Mouse (Mus musculus): ENCODE results near the gene Tnni1. TPM values are rescaled to one million over a fixed set of nuclear protein-coding genes. Genes with fewer than 3 reads are reported as not detected.
A peak's percentile ranks its signal among the peaks of the same experiment; 100 is the strongest.

The Tnni1 gene
- polyA plus RNA-seq, 1 experiment from 2014 or later: 0.56 TPM

DNA sequence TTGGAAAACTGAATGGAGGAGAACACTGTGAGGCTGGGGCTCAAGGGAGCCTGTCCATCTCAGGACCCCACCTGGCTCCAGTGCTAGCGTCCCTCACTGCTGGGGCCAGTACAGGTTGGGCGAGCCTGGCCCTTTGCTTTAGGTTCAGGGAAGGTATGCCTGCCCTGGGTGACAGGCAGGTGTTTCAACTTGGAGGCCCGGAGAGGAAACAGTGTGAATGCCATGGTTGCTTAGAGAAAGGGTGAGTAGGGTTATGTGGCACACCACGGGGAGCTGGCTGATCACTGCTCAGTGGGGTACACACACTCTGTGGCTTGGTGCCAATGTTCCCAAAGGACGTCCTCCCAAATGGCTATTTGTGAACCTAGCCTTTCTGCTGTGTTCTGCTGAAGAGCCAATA is 35.3 kb downstream of the Tnni1 start:
- no peak overlapping the region for H3K4me2 ChIP-seq

DNA sequence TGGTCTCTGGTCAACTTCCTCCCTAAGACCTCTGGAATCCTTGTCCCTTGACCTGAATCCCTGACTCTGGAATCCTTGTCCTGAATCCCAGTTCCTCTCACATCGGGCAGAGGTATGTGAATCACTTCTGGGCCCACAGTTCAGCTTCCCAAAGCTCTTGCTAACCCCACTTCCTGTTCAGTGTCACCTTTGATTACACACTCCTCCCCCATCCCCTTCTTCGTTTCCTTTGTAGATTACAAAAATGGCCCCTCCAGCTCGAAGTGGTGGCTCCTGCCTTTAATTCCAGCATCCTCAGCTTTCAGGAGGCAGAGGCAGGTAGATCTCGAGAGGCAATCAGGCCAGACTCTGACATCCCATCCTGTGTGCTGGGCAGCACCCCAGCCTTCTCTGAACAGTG is 38.4 kb downstream of the Tnni1 start:
- ATAC-seq (replicated peaks): no peak
- Histone ChIP-seq H3K9me3 (no peaks in the 10 kb centered on the region), H3K27ac (no peak overlapping the region), H3K36me3 (replicated peaks) (no peaks in the 10 kb centered on the region), H3K9ac (no peak overlapping the region), H3K4me1 (peaks cover 12% of the 10 kb centered on the region), H3K4me2 (no peak overlapping the region), H3K27me3 (replicated peaks) (peaks cover 50% of the 10 kb centered on the region), H3K4me3 (no peak overlapping the region)
- WGBS: 73% methylated on average over 4 of the region's 4 CpGs

More for the DNA sequence above, 35.3 kb downstream of the Tnni1 start:
- Histone ChIP-seq H3K27ac (no peak overlapping the region), H3K4me3 (no peak overlapping the region), H3K9ac (no peak overlapping the region), H3K4me1 (peaks cover 12% of the 10 kb centered on the region), H3K9me3 (no peaks in the 10 kb centered on the region), H3K36me3 (replicated peaks) (no peaks in the 10 kb centered on the region), H3K27me3 (replicated peaks) (peaks cover 37% of the 10 kb centered on the region)
- 86% methylated on average over 5 of the region's 5 CpGs for WGBS
- ATAC-seq (replicated peaks): no peak

DNA sequence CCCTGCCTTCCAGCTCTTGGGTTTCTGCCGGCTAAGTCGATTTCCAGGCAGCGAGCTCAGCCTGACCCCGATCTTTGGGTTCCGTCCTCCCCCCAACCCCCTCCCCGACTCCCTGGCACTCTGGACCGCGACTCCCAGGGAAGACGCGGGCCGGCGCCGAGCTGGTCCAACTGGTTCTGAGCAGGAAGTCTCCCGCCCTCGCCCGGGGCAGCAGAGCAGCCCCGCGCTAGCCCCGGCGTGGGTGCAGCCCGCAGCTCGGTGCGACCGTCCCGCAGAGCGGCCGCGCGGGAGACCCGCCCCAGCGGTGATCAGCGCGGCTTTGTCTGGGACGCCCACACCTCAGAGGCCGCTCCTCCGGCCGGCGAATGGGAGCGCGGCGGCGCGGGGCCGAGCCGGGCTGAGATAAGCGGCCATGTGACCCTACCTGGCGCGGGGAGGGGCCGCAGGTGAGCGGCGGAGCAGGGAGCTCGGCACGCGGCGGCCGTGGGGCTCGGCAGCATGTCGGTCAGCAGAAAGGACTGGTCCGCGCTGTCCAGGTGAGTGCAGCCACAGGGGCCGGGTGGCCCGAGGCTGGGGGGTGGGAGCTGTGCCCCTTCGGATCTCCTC is 39.4 kb downstream of the Tnni1 start, which contains the start of gene Lad1:
Gene Lad1, plus strand, starts transcription at position 118 of the 606 bp plus-strand sequence.
- Histone ChIP-seq H3K4me3 (peak within 1 kb of the TSS; percentile 70), H3K9me3 (no peaks in the 10 kb centered on the region), H3K4me1 (peaks cover 12% of the 10 kb centered on the region), H3K4me2 (peak within 1 kb of the TSS; percentile 99), H3K27ac (no peak within 1 kb of the TSS), H3K27me3 (replicated peaks) (peaks cover 50% of the 10 kb centered on the region), H3K36me3 (replicated peaks) (no peaks in the 10 kb centered on the region), H3K9ac (peak within 1 kb of the TSS; percentile 67)
- WGBS: under 1% methylated on average over 63 of the region's 63 CpGs
- ATAC-seq (replicated peaks): peak; percentile 70

DNA sequence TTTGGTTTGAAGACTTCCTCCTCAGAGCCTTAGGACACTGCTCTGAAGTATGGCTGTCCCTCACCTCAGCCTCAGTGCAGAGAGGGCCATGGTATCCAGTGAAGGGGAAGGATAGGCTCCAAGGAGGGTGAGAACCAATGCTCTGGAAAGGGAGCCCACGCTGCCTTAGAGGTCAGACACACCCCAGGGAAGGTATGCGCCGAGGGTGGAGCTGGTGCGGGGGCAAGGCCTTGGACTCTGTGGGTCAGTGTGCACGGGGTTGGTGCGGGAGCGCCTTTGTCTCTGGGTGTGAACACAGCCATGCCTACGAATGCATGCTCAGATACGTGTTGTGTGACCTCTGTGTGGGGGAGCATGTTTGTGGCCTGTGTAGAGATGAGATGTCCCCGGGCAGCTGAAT is 40.8 kb downstream of the Tnni1 start:
- 84% methylated on average over 10 of the region's 10 CpGs for WGBS
- ATAC-seq (replicated peaks): no peak; the same call in 1 of the 2 replicates

DNA sequence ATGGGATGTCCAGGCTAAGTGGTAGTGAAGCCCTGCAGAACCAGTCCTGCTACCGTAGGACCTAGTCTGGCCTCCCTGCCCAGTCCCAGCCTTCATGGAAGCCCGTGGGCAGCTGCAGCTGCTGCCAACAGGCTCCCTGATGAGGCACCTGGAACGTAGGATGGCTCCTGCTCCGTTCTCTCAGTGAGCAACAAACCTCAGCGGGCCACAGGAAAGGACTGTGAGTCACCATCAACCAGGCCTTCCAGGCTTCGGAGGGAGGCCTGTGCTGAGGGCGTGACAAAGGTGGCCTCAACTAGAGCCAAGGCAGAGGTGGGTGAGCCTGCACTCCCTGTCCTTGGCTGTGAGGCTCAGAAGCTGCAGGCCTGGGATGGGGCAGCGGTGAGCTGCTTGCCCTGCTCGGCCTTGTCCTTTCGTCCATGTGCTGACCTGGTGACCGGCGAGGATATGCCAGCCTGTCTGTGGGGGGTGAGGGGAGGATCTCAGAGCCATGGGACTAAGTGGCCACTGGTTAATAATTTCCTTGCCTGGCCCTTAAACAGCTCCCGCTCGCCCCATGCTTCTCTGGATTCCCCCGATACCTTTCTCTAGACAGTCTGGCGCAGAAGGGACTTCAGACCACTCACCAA is 41.6 kb downstream of the Tnni1 start:
- H3K36me3 ChIP-seq (replicated peaks): no peaks in the 10 kb centered on the region
- no peak overlapping the region for H3K4me3 ChIP-seq
- H3K27me3 ChIP-seq (replicated peaks): peaks cover 48% of the 10 kb centered on the region
- no peak for ATAC-seq (replicated peaks)
- WGBS: 89% methylated on average over 16 of the region's 16 CpGs
- no peaks in the 10 kb centered on the region for H3K9me3 ChIP-seq
- peaks cover 12% of the 10 kb centered on the region for H3K4me1 ChIP-seq
- no peak overlapping the region for H3K27ac ChIP-seq
- H3K9ac ChIP-seq: no peak overlapping the region
- H3K4me2 ChIP-seq: no peak overlapping the region

More for the DNA sequence above, 40.8 kb downstream of the Tnni1 start:
- Histone ChIP-seq H3K9ac (no peak overlapping the region), H3K27ac (no peak overlapping the region), H3K4me1 (peaks cover 12% of the 10 kb centered on the region), H3K27me3 (replicated peaks) (peaks cover 50% of the 10 kb centered on the region), H3K36me3 (replicated peaks) (no peaks in the 10 kb centered on the region), H3K4me3 (no peak overlapping the region), H3K9me3 (no peaks in the 10 kb centered on the region), H3K4me2 (no peak overlapping the region)

DNA sequence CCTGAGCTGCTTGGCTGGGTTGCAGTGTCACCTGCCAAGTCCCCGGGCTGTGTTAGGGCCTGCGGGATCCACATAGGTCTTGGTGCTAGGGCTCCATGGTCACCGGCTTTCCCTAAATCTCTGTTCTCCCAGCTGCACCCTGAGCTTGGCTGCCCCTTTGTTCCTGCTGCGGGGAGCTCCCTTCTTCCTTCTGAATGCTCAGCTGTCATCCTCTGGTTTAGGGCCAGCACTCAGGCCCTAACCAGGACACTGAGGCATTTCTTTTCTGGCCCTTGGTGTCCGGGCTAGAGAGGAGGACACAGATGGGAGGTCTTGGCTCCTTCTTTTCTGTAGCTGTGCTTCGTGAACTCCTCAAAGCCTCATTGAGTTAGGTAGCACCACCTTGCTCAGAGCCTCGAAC is 42.5 kb downstream of the Tnni1 start:
- H3K27me3 ChIP-seq (replicated peaks): peaks cover 41% of the 10 kb centered on the region
- 79% methylated on average over 7 of the region's 7 CpGs for WGBS
- H3K4me1 ChIP-seq: peaks cover 12% of the 10 kb centered on the region
- no peak for ATAC-seq (replicated peaks)
- H3K4me2 ChIP-seq: no peak overlapping the region
- no peak overlapping the region for H3K9ac ChIP-seq
- H3K27ac ChIP-seq: no peak overlapping the region
- no peak overlapping the region for H3K4me3 ChIP-seq
- no peaks in the 10 kb centered on the region for H3K36me3 ChIP-seq (replicated peaks)
- H3K9me3 ChIP-seq: no peaks in the 10 kb centered on the region

DNA sequence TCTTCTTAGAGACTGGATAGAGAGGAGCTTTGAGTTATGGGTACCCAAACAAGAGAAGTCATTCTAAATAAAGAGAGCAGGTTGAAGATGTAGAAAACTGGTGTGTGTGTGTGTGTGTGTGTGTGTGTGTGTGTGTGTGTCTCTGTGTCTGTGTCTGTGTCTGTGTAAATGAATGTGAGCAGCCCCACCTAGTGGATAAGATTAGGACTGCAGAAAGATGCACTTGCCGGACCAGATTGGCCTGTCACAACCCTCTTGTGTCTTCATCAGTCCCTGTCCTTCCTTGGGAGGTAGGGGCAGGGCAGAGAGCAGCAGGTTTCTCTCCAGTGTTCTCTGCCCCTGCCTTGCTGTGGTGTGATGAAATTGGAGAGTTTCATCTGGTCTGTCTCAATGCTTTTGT is 49.7 kb downstream of the Tnni1 start:
- WGBS: 28% methylated on average over 1 of the region's 1 CpGs
- Histone ChIP-seq H3K9ac (no peak overlapping the region), H3K4me3 (no peak overlapping the region), H3K36me3 (replicated peaks) (no peaks in the 10 kb centered on the region), H3K27ac (no peak overlapping the region), H3K27me3 (replicated peaks) (no peaks in the 10 kb centered on the region; the same call in 1 of the 2 replicates), H3K4me1 (no peaks in the 10 kb centered on the region), H3K9me3 (no peaks in the 10 kb centered on the region), H3K4me2 (no peak overlapping the region)
- ATAC-seq (replicated peaks): no peak

DNA sequence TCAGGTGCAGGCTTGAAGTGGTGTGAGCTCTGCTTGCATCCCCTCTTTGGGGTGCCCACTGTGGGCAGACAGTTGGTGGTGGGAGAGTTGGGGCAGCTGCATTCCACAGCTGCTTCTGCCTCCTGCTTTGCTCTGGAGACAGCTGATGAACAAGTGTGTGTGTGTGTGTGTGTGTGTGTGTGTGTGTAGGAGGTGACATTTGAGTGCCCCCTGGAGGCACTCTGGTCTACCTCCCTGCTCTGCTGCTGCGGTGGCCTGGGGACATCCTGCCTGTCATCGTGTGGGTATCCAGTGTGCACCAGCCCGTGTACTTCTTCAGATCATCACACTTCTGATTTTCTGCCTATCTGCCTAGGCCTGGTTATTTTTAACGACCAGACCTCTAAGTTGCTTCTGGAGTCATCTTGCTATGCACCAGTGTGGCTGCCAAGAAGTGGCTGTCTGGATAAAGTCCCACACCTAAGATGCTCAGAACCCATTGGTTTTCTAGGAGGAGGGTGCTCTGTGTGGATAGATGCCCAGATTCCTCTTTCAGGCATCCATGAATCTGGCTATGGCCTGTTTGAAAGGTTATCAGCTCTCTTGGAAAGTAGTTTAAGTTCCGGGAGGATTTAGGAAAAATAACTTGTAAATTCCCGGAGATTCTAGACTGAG is 55.1 kb downstream of the Tnni1 start:
- no peak overlapping the region for H3K9ac ChIP-seq
- ATAC-seq (replicated peaks): no peak
- no peaks in the 10 kb centered on the region for H3K9me3 ChIP-seq
- H3K4me3 ChIP-seq: no peak overlapping the region
- no peak overlapping the region for H3K4me2 ChIP-seq
- H3K27me3 ChIP-seq (replicated peaks): no peaks in the 10 kb centered on the region
- 74% methylated on average over 6 of the region's 6 CpGs for WGBS
- no peaks in the 10 kb centered on the region for H3K36me3 ChIP-seq (replicated peaks)
- no peak overlapping the region for H3K27ac ChIP-seq
- no peaks in the 10 kb centered on the region for H3K4me1 ChIP-seq

DNA sequence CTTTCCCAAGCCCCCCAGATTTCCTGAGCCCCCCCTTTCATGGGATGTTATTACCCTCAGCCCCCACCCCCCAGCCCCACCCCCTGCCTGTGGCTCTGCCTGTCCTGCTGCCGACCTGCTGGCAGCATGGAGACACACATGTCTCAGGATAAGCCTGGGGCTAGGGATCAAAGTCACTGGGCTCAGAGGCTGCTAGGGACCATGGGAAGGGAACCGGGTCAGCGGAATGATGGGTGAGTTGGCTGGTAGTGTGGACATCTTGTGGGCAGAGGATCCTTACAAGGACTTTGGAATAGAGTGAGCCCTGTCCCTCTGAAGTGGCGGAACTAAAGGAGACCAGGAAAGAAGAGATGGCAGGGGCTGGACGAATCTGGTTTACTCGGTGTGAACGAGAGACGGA is 55.7 kb downstream of the Tnni1 start:
- ATAC-seq (replicated peaks): no peak
- WGBS: 84% methylated on average over 8 of the region's 8 CpGs
- H3K4me3 ChIP-seq: no peak overlapping the region

DNA sequence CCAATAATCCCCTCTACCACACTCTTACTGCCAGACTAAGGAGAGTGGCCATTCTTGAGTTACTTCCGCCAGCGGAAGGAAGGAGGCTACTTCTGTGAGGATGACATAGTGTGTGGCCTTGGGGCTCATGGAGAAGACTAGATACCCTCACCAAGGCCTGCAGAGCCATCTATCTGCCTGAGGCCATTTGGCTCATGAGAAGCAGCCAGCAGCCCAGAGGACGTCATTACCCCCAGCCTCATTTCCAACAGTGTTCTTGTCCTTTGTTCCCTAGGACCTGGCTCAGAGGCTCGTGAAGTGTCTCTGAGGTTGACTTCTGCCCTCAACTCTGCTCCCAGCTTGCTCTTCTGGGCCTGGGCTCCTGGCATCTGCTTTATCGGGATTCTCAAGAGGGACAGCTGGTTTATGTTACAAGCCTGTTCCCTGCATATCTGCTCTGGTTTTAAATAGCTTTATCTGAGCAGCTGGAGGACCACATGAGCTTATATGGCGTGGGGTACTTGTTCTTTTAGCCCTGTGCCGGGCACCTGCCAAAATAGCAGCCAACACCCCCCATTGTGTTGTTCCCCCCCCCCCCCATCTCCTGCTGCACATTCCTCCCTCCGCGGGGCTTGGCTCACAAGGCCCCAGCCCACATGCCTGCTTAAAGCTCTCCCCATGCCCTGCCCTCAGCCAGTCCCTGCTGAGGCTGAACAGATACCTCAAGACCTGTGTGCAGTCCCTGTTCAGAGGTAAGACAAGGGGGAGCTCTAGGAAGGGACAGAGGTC is 56.7 kb downstream of the Tnni1 start, which contains the start of gene Tnnt2:
Gene Tnnt2, plus strand, starts transcription at position 639 of the 768 bp plus-strand sequence.
- Histone ChIP-seq H3K36me3 (replicated peaks) (no peaks in the 10 kb centered on the region), H3K27ac (no peak within 1 kb of the TSS), H3K27me3 (replicated peaks) (no peaks in the 10 kb centered on the region), H3K4me2 (no peak within 1 kb of the TSS), H3K9me3 (no peaks in the 10 kb centered on the region), H3K4me1 (no peaks in the 10 kb centered on the region), H3K4me3 (no peak within 1 kb of the TSS), H3K9ac (no peak within 1 kb of the TSS)
- 51% methylated on average over 9 of the region's 9 CpGs for WGBS
- ATAC-seq (replicated peaks): no peak

More for the DNA sequence above, 55.7 kb downstream of the Tnni1 start:
- Histone ChIP-seq H3K27ac (no peak overlapping the region), H3K36me3 (replicated peaks) (no peaks in the 10 kb centered on the region), H3K4me1 (no peaks in the 10 kb centered on the region), H3K4me2 (no peak overlapping the region), H3K9ac (no peak overlapping the region), H3K27me3 (replicated peaks) (no peaks in the 10 kb centered on the region), H3K9me3 (no peaks in the 10 kb centered on the region)

DNA sequence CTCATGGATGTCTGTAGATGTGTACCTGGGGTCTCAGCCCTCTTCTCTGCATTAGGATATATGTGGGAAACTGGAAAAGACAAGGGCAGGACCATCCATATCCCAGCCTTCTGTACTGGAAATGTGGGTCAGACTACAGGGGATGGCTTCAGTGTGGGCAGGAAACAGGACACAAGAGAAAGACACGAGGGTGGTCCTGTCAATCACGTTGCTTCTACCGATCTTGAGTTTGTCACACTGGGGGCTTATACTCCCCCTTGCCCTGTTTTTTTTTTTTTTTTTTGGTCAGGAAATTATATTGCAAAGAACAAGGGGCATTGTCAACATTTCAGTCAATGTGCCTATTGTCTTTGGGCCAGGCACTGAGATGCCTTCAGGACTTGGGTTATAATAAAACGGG is 59.4 kb downstream of the Tnni1 start:
- no peak for ATAC-seq (replicated peaks)
- Histone ChIP-seq H3K4me1 (no peaks in the 10 kb centered on the region), H3K27me3 (replicated peaks) (no peaks in the 10 kb centered on the region), H3K9me3 (no peaks in the 10 kb centered on the region), H3K4me2 (no peak overlapping the region), H3K27ac (no peak overlapping the region), H3K36me3 (replicated peaks) (no peaks in the 10 kb centered on the region), H3K9ac (no peak overlapping the region), H3K4me3 (no peak overlapping the region)
- 57% methylated on average over 4 of the region's 4 CpGs for WGBS

DNA sequence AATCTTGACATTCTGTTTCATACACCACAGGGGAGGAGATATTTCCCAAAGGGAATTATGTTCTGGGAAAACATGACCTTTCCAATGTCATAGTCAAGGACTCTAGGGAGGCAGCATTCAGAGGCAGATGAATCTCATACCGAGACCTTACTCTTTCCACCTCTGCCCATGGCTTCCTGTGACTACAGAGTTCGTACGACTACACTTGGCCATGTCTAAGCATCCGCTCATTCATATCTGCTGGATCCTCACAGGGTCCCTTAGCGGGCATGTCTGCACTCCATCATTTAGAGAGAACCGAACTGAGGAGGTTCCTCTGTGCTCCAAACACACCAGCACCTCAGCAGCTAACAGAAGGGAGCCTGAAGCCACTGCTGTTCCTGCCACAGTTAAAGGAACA is 59.8 kb downstream of the Tnni1 start:
- H3K27ac ChIP-seq: no peak overlapping the region
- no peak overlapping the region for H3K4me3 ChIP-seq
- no peaks in the 10 kb centered on the region for H3K4me1 ChIP-seq
- ATAC-seq (replicated peaks): no peak
- no peaks in the 10 kb centered on the region for H3K27me3 ChIP-seq (replicated peaks)
- 91% methylated on average over 6 of the region's 6 CpGs for WGBS
- H3K36me3 ChIP-seq (replicated peaks): no peaks in the 10 kb centered on the region
- H3K9me3 ChIP-seq: no peaks in the 10 kb centered on the region
- no peak overlapping the region for H3K9ac ChIP-seq
- no peak overlapping the region for H3K4me2 ChIP-seq

Measured in midbrain, embryonic 15.5 days (tissue).